Mouse (Mus musculus) lung, postnatal 10 days (tissue): ENCODE data around the gene Noct.
A peak's percentile ranks its signal among the peaks of the same experiment; 100 is the strongest.

Experiments
- DNase-seq: peaks from one replicate; pipeline ENCODE4 v3.0.0; 2021

Gene Noct

DNA sequence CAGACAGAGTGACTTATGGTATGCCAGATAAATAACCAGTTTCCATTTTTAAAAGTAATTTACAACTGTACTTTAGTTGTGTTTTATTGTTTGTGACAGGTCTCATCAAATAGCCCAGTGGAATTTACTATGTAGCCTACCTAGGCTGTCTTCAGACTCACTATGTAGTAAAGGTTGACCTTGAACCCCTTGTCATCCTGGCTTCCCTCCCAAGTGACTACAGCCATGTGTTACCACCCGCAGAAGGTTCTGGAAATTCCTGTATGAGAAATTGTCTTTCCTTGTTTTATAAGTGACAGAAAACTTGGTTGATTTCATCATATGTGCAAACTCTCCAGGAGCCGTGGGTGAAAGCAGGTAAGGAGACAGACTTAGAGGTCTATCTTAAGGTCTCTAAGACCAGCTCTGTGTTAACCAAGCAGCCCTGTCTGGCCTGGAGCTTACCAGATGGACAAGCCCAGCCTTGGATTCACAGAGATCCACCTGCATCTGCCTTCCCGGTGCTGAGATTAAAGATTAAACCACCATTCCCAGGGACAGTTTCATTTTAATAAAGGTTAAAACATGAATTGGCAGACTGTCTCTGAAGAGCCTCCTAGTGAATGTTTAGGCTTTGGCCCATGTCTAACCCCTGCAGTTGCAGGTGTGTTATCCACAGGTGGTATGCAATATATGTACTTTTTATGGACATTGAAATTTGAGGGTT lies 8.1 kb downstream of the Noct start:
- DNase-seq: no peak

GRCm38 (mm10) chr3:51233474-51233873 lies 9.2 kb downstream of the Noct start:
- peak; percentile 53 for DNase-seq

DNA sequence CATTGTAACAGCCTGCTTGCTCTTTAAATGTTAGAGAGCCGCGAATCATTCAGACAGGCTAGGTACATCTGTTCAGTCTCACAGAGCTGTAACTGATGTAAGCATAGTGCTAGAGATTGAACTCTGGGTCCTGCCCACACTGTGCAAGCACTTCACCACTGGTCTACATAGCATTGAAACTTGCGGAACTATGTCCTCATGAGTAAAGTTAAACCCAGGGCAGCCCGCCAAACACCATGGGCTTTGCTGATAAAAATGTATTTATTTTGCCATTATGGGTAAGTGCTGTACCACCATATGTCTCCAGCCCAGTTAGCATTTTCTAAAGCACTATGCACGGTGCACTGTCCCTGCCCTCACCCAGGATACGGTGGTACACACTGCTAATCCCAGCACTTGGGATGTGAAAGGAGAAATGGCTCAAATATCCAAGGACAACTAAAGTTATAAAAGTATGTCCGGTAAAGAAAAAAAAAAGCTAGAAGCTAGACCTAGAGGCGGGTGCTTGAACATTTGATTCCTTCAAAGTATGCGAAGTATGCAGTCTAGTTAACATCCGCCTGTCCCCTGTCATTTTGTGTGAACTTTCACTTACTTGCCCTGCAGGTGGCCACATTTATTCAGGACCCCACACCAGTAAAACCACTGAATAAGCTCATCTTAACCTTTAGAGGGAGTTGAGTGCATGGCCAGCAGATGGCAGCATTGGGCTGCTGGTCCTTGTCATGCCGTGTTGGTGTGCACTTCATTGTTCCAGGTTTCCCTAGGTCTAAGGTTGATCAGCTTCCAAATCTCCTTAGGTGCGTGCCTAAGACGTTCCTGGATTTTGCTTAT lies 9.9 kb downstream of the Noct start:
- peak; percentile 91 for DNase-seq

DNA sequence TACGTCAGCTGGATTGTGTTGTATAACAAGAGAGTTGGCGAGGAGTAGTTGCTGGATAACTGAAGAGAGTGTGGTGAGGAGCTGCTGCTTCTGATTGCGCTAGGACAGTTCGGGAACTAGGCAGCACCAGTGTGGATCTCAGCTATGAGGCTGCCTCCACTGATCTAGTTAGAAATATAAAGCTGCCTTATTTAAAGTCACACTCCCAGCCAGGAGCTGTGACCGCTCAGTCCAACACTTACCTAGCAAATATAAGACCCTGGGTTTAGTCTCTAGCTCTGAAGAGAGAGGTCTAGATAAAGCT lies 10.5 kb downstream of the Noct start:
- no peak for DNase-seq

- DNase-seq: no peak
Measured at GRCm38 (mm10) chr3:51238515-51238914, 14.3 kb downstream of the Noct start.

DNA sequence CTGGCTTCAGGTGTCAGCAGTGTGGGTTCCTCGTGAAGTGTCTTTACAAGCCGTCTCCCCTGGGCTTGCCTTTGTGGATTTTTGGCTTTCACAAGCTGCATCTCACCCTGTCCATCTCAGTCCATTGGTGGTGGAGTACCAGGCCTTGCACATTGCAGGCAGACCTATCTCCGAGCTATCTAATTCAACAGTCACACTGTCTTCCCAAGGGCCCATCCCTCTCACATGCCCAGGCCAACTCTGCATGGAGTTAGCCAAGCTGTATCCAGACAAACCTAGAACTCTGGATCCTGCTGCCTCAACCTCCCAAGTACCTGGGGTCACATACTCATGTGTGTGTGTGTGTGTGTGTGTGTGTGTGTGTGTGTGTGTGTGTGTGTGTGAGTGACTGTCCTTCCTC lies 15.3 kb downstream of the Noct start:
- no peak for DNase-seq

DNA sequence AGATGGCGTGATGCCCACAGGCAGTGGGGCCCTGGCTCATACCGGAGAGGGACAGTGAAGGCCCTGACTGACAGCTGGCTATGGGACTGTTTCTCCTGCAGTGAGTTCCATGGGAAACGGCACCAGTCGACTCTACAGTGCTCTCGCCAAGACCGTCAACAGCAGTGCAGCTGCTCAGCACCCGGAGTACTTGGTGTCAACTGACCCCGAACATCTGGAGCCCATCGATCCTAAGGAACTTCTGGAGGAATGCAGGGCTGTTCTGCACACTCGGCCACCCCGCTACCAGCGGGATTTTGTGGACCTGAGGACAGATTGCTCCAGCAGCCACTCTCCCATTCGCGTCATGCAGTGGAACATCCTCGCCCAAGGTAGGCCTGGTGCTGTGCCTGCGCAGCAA lies 23.5 kb downstream of the Noct start:
- peak; percentile 78 for DNase-seq

GRCm38 (mm10) chr3:51248600-51248999 lies 24.4 kb downstream of the Noct start:
- DNase-seq: no peak

- no peak for DNase-seq
Measured at GRCm38 (mm10) chr3:51249460-51249859, 25.2 kb downstream of the Noct start.

DNA sequence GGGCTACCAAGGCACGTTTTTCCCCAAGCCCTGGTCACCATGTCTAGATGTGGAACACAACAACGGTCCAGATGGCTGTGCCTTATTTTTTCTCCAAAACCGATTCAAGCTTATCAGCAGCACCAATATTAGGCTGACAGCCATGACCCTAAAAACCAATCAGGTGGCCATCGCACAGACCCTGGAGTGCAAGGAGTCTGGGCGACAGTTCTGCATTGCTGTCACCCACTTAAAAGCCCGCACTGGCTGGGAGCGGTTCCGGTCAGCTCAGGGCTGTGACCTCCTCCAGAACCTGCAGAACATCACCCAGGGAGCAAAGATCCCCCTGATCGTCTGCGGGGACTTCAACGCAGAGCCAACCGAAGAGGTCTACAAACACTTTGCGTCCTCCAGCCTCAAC lies 25.6 kb downstream of the Noct start:
- DNase-seq: no peak

- no peak for DNase-seq
Measured at GRCm38 (mm10) chr3:51251057-51251456, 26.8 kb downstream of the Noct start.

DNA sequence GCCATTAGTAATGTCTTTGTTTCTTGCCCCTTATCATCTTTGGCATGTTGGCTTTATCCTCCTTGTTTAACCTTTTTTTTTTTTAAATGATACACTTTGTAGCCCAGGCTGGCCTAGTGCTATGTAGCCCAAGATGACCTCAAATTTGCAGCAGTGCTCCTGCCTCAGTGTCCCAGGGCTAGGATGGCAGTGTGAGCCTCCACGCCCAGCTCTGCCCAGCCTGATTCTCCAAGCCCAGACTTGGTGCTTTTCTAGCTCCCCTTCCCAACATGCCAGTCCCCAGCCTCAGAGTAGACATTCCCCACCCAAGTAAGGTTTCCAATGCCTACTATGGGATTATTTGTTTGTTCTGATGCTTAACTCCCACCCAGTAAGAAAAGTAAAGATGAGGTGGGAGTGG lies 28.0 kb downstream of the Noct start:
- DNase-seq: no peak

GRCm38 (mm10) chr3:51252689-51253402 lies 28.6 kb downstream of the Noct start:
- DNase-seq: no peak

GRCm38 (mm10) chr3:51254784-51255183 lies 30.5 kb downstream of the Noct start:
- no peak for DNase-seq

GRCm38 (mm10) chr3:51256450-51256849 lies 32.2 kb downstream of the Noct start:
- DNase-seq: no peak

DNA sequence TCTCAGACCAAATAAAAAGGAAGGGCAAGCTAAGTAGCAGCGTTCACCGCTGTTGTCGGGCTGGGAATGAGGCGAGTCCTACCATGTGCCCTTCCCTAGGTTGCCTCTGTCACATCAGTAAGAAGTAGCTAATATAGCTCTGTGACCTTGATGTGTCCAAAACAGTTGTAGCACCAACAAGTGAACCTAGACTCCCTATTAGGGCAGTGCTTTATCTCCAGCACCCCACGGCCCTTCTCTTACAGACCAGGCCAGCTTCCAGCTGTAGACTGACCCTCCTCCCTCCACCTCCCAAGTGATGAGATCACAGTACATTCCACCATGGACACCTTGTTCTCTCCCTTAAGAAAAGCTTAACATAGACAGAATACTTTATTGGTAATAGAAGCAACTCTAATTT lies 33.8 kb downstream of the Noct start:
- no peak for DNase-seq

GRCm38 (mm10) chr3:51262942-51263341 lies 38.7 kb downstream of the Noct start:
- no peak for DNase-seq

- no peak for DNase-seq
Measured at GRCm38 (mm10) chr3:51268434-51268833, 44.2 kb downstream of the Noct start.

DNA sequence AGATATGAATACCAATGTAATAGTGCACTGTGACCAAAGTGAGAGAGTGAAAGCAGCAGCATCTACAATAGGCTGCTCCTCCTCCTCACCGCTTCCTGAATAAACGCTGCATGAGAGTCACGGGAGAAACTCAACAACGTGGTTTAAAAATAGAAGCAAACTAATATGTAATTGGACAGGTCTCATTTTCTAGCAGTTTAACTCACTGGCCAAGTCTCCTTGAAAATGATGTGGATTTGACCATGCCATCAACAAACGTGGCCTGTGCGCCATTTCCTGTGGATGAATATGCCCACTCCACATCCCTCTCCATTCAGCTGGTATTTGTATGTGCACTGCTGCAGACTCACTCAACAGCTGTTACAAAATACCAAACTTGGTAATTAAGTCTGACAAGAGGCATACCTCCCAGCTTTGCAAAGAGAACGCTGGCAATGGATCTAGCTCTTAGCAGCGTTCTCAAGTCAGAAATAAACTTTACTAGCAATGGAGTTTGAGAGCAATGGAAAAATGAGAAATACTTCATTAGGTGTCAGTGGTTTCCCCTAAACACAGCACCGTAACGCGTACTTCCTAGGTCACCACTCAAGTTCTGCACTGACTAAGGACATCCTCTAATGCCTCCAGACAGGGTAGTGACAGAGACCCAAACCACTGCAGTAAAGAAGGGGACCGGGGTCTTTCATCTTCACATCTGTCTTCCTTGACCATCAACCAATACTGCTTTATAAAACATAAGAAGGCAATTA lies 46.0 kb downstream of the Noct start:
- peak; percentile 32 for DNase-seq

DNA sequence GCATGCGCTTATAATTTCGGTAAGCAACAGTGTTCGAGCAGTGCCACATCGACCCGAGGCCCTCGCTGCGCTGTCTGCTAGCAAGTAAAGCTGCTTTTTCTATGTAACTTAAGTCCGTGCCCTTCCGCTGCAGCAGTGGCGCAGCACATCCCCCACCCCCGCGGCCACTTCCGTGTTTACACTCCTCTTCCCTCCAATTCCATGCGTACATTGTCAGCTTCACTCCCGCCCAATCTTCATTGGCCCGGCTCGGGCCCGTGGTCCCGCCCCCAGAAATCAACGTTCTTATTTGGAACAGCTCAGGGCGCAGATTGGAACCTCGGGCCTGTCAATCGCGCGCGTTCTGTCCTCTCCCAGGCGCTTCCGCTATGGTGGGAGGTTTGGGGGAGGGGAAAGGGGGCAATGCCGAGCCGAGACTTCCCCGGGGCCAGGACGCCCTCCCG lies 51.7 kb downstream of the Noct start:
- peak; percentile 100 for DNase-seq

DNA sequence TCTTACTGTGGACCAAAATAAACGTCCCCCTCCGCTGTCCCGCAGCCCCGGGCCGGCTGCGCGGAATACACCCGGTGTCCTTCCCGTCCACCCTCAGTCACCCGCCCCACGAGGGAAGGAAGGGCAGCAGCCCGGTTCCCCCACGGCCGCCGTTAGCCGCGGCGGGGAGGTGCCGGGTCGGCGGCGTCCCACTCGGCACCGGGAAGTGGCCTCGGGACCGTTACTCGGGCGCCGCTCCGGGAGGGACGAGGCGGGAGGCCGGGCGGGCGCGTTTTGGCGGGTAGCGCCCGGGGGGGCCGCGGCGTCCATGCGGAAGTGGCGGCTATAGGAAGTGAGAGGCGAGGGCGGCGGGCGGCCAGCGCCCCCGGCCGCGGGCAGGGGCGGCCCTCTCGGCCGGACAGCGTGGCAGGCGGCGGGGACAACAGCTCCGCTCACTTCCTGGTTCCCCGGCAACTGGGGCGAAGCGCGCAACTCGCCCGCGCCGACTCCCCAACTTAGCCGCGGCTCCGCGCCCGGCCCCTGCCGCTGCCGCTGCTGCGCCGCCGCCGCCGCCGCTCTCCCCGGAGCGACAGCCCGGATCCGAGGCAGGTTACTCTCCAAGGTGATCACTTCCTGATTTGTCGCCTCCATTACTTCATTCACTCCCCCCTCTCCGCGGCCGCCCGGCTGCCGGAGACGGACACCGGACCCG lies 52.3 kb downstream of the Noct start:
- DNase-seq: peak; percentile 62
